Mouse (Mus musculus) thymus, postnatal 4 days (tissue): ENCODE measurements around the gene Ttc30a2.
"Not testable (repeated sequence)": the region's sequence is repeated elsewhere in the genome, so short reads cannot be mapped to it uniquely, and the experiment has no call there.

Experiments used
- DNase-seq: peaks from one replicate; pipeline ENCODE4 v3.0.0; 2021

Ttc30a2 gene

GRCm38 (mm10) chr2:75980933-75981439 is 3.0 kb upstream of the Ttc30a2 start:
- not testable (repeated sequence) for DNase-seq

- not testable (repeated sequence) for DNase-seq
Observed at GRCm38 (mm10) chr2:75976070-75976469, 1.9 kb downstream of the Ttc30a2 start.

GRCm38 (mm10) chr2:75974131-75974530 is 3.8 kb downstream of the Ttc30a2 start:
- no peak for DNase-seq

GRCm38 (mm10) chr2:75964972-75965371 is 13.0 kb downstream of the Ttc30a2 start:
- DNase-seq, result peak; percentile 60

- peak; percentile 53 for DNase-seq
Observed at GRCm38 (mm10) chr2:75964512-75964911, 13.5 kb downstream of the Ttc30a2 start.

GRCm38 (mm10) chr2:75964051-75964450 is 13.9 kb downstream of the Ttc30a2 start:
- no peak for DNase-seq

- no peak for DNase-seq
Observed at GRCm38 (mm10) chr2:75963211-75963840, 14.6 kb downstream of the Ttc30a2 start.

GRCm38 (mm10) chr2:75960366-75961330 is 17.3 kb downstream of the Ttc30a2 start:
- no peak for DNase-seq

GRCm38 (mm10) chr2:75959850-75960365 is 18.1 kb downstream of the Ttc30a2 start:
- no peak for DNase-seq

- no peak for DNase-seq
Observed at GRCm38 (mm10) chr2:75959183-75959849, 18.7 kb downstream of the Ttc30a2 start.

- DNase-seq, result no peak
Observed at GRCm38 (mm10) chr2:75955709-75956108, 22.3 kb downstream of the Ttc30a2 start.

- no peak for DNase-seq
Observed at GRCm38 (mm10) chr2:75953320-75953719, 24.6 kb downstream of the Ttc30a2 start.

GRCm38 (mm10) chr2:75950685-75951084 is 27.3 kb downstream of the Ttc30a2 start:
- DNase-seq, result no peak

GRCm38 (mm10) chr2:75938117-75939063 is 39.6 kb downstream of the Ttc30a2 start, which contains the start of gene Ttc30b:
Gene Ttc30b, minus strand, starts transcription at chr2:75938585.
- peak; percentile 75 for DNase-seq

GRCm38 (mm10) chr2:75937520-75938116 is 40.4 kb downstream of the Ttc30a2 start:
- not testable (repeated sequence) for DNase-seq

GRCm38 (mm10) chr2:75936685-75937084 is 41.3 kb downstream of the Ttc30a2 start:
- DNase-seq, result not testable (repeated sequence)

GRCm38 (mm10) chr2:75933541-75933940 is 44.4 kb downstream of the Ttc30a2 start:
- DNase-seq, result no peak

- no peak for DNase-seq
Observed at GRCm38 (mm10) chr2:75930941-75931340, 47.0 kb downstream of the Ttc30a2 start.

GRCm38 (mm10) chr2:75929786-75930444 is 48.1 kb downstream of the Ttc30a2 start:
- no peak for DNase-seq

GRCm38 (mm10) chr2:75929141-75929540 is 48.8 kb downstream of the Ttc30a2 start:
- no peak for DNase-seq

- DNase-seq, result no peak
Observed at GRCm38 (mm10) chr2:75928011-75928410, 50.0 kb downstream of the Ttc30a2 start.
